Mouse (Mus musculus) stomach, postnatal 0 days (tissue): ENCODE data around the gene Yeats2.

Source experiments
- CTCF ChIP-seq: IDR thresholded peaks from 2 replicates; pipeline ENCODE4 v1.5.1; 2016; ENCODE audit warnings: antibody characterized with exemption, low read depth, mild to moderate bottlenecking, moderate library complexity
- EP300 ChIP-seq: optimal IDR thresholded peaks from 2 replicates; pipeline ENCODE3; 2016; ENCODE audit warnings: antibody characterized with exemption

- TF ChIP-seq CTCF (peak; percentile 20; the same call in 1 of the 2 replicates), EP300 (peak; percentile 65)
Observed at GRCm38 (mm10) chr16:20097711-20098374, 43.0 kb upstream of the Yeats2 start.
